In the genomic region with DNA sequence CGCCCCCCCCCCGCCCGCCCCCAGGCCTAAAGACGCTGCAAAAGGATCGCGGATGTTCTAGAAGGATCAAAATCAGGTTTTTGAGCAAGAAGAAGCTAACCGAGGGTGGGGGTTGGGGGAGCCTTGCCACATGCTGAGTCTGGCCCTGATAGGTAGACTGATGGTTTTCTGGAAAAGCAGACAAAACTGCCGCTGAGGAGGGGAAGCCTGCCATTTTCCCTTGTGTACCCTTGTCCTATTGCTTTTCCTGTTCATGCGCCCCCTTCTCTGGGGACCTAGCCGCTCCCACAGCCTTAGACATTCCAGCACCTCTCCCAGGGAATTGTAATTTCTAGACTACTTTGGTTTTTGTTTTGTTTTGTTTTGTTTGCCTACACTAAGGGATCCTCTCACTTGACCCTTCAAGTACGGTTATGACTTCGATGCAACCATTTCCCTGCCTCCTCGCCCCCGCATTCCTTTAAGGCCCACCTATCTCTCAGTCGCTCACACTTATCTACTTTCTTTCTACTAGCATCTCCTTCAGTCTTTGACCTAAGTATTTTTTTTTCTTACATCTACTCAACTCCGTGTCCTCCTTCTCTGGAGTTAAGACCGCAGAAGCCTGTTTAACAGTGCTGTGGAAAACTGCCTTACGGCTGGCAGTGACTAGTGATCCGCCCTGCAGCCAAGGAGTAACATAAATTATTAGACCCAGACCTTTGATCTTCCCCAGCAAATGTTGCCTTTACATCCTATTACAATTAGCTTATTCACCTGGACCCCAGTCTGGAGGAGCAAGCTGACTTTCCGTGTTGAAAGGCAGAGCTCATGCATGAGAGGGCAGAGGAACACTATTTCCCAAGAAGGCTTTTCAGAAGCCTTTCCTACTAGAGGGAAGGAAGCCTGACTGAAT, we compare ENCODE assay signal across 9 mouse cellular contexts. TPM values are rescaled to one million over a fixed set of nuclear protein-coding genes. Genes with fewer than 3 reads are reported as not detected.
DNase-seq lines count a peak whose midpoint lies in the region; ATAC-seq lines count a peak whose summit lies in the region.
"Had no signal": no experiment of that assay in that cellular context is flagged by ENCODE, and none has a peak within 500 bp of the region (broad histone marks: within the 10 kb centered on the region; RNA-seq: fewer than 3 reads in every experiment).

No protein-coding gene starts in this region.

- 36% methylated on average over 20 of the region's 20 CpGs for WGBS in hindbrain, embryonic 14.5 days
- 36% methylated on average over 20 of the region's 20 CpGs for WGBS in liver, embryonic 16.5 days (ENCODE audit: insufficient replicate concordance)

- H3K36me3 ChIP-seq in hindbrain, embryonic 14.5 days (replicated peaks; ENCODE audit: control insufficient read depth, insufficient read depth): no peaks in the 10 kb centered on the region
- no peaks in the 10 kb centered on the region for H3K36me3 ChIP-seq in liver, embryonic 16.5 days (ENCODE audit: control insufficient read depth, insufficient read depth)

- peak overlapping the region; percentile 60 for H3K4me3 ChIP-seq in hindbrain, embryonic 14.5 days (replicated peaks; ENCODE audit: low read length)
- H3K4me3 ChIP-seq in liver, embryonic 16.5 days (ENCODE audit: low read depth, low read length): peak overlapping the region; percentile 68

- H3K27ac ChIP-seq in hindbrain, embryonic 14.5 days: no peak overlapping the region
- peak overlapping the region; percentile 45; the same call in 1 of the 2 replicates for H3K27ac ChIP-seq in liver, embryonic 16.5 days (ENCODE audit: low read length)

- DNase-seq in adrenal gland, postnatal 10 days: peak; percentile 50
- no peak for DNase-seq in adrenal gland, postnatal 4 days (ENCODE audit: low spot score in 2 of 2)
- peak; percentile 24 for DNase-seq in urinary bladder, postnatal 14 days (ENCODE audit: low spot score)
- DNase-seq in urinary bladder, adult 2 months (ENCODE audit: low spot score): no peak
- DNase-seq in hindbrain, embryonic 14.5 days (ENCODE audit: low spot score): no peak
- peak; percentile 15 for DNase-seq in yolk sac, embryonic 10.5 days (ENCODE audit: low spot score)
- DNase-seq in layer of hippocampus, postnatal 14 days (ENCODE audit: low spot score in 2 of 2): no peak

- H3K4me2 ChIP-seq in hindbrain, embryonic 14.5 days (replicated peaks): peak overlapping the region; percentile 92
- H3K4me2 ChIP-seq in liver, embryonic 16.5 days (ENCODE audit: low read depth, low read length): peak overlapping the region; percentile 74

- no peaks in the 10 kb centered on the region for H3K9me3 ChIP-seq in hindbrain, embryonic 14.5 days (ENCODE audit: control insufficient read depth, low read length)
- no peaks in the 10 kb centered on the region for H3K9me3 ChIP-seq in liver, embryonic 16.5 days (replicated peaks; ENCODE audit: control insufficient read depth, low read length)

- peaks cover 5% of the 10 kb centered on the region; the same call in 1 of the 2 replicates for H3K27me3 ChIP-seq in hindbrain, embryonic 14.5 days (ENCODE audit: control insufficient read depth, insufficient read depth, low read length)
- H3K27me3 ChIP-seq in liver, embryonic 16.5 days (ENCODE audit: control insufficient read depth, insufficient read depth, low read depth, low read length): no peaks in the 10 kb centered on the region

- no peak for ATAC-seq in hindbrain, embryonic 14.5 days (ENCODE audit: low FRiP score)
- no peak for ATAC-seq in liver, embryonic 16.5 days (ENCODE audit: low read depth)

- peak overlapping the region; percentile 58 for H3K9ac ChIP-seq in hindbrain, embryonic 14.5 days
- H3K9ac ChIP-seq in liver, embryonic 16.5 days (ENCODE audit: low read depth, low read length): peak overlapping the region; percentile 62

- H3K4me1 ChIP-seq in hindbrain, embryonic 14.5 days (replicated peaks; ENCODE audit: control insufficient read depth, insufficient read depth, low read length): peaks cover 8% of the 10 kb centered on the region
- peaks cover 13% of the 10 kb centered on the region for H3K4me1 ChIP-seq in liver, embryonic 16.5 days (ENCODE audit: control insufficient read depth, low read depth, low read length)

RNA-seq across cellular contexts. Expression of a gene that starts 0.8 kb away (rescaled TPM):
- total RNA-seq in adrenal gland, postnatal 10 days (2021): 1 to 10 TPM; 2.6 to 2.7 TPM
- 1 to 10 TPM; 2.8 to 3.5 TPM for total RNA-seq in adrenal gland, postnatal 4 days (2021)
- polyA plus RNA-seq in urinary bladder, adult 2 months (2012; rRNA removed): 2.6 and 3.4 TPM in 2 replicates
- 0.21 and 0.23 TPM in 2 replicates for polyA plus RNA-seq in hindbrain, embryonic 14.5 days (2014; fragmentation: Nextera tagmentation; extraction: Ambion mirVana)
- 0.96 and 1.1 TPM in 2 replicates for polyA plus RNA-seq in liver, embryonic 16.5 days (2015; fragmentation: Nextera tagmentation; extraction: Ambion mirVana)
- total RNA-seq in layer of hippocampus, postnatal 14 days (2021): under 1 TPM in 1 of 2 experiments, not detected in 1; 0.37 TPM
- total RNA-seq: heart, adult 18-20 months had no signal

RNA-seq across cellular contexts. Expression of a gene that starts 0.8 kb away (rescaled TPM):
- 100 to 1,000 TPM; 410 to 415 TPM for total RNA-seq in adrenal gland, postnatal 10 days (2021)
- total RNA-seq in adrenal gland, postnatal 4 days (2021): 100 to 1,000 TPM; 338 to 365 TPM
- polyA plus RNA-seq in urinary bladder, adult 2 months (2012; rRNA removed): 329 and 343 TPM in 2 replicates
- polyA plus RNA-seq in hindbrain, embryonic 14.5 days (2014; fragmentation: Nextera tagmentation; extraction: Ambion mirVana): 64.9 and 75.8 TPM in 2 replicates
- 80.2 and 80.3 TPM in 2 replicates for polyA plus RNA-seq in liver, embryonic 16.5 days (2015; fragmentation: Nextera tagmentation; extraction: Ambion mirVana)
- total RNA-seq in layer of hippocampus, postnatal 14 days (2021): 10 to 100 TPM; 42.6 to 44.8 TPM

RNA-seq across cellular contexts. Expression of a gene that starts 45.1 kb away (rescaled TPM):
- total RNA-seq in adrenal gland, postnatal 10 days (2021): under 1 TPM; 0.09 to 0.70 TPM
- under 1 TPM; 0.37 to 0.53 TPM for total RNA-seq in adrenal gland, postnatal 4 days (2021)
- 0.04 and 0.07 TPM in 2 replicates for polyA plus RNA-seq in urinary bladder, adult 2 months (2012; rRNA removed)
- polyA plus RNA-seq in hindbrain, embryonic 14.5 days (2014; fragmentation: Nextera tagmentation; extraction: Ambion mirVana): 0.20 and 0.35 TPM in 2 replicates
- not detected in 2 replicates for polyA plus RNA-seq in liver, embryonic 16.5 days (2015; fragmentation: Nextera tagmentation; extraction: Ambion mirVana)
- total RNA-seq in layer of hippocampus, postnatal 14 days (2021): 1 to 10 TPM; 1.5 to 1.9 TPM
- total RNA-seq: heart, adult 18-20 months had no signal

Comparison
In these comparisons a context has a peak if more than half of its experiments do, and no peak if none do; other contexts are left out.
1. DNase-seq: peak in adrenal gland, postnatal 10 days (single experiment), urinary bladder, postnatal 14 days (single experiment) and yolk sac, embryonic 10.5 days (single experiment); none in adrenal gland, postnatal 4 days (0 of 2), urinary bladder, adult 2 months (single experiment), hindbrain, embryonic 14.5 days (single experiment) and layer of hippocampus, postnatal 14 days (0 of 2).
2. RNA of a gene that starts 0.8 kb away (total RNA-seq): 410 to 415 TPM in adrenal gland, postnatal 10 days and 338 to 365 TPM in adrenal gland, postnatal 4 days; 42.6 to 44.8 TPM in layer of hippocampus, postnatal 14 days; every median in the first group is over 4 times any median in the second.